Mouse (Mus musculus) neural tube, embryonic 14.5 days (tissue): ENCODE measurements around the gene Nod2. TPM values are rescaled to one million over a fixed set of nuclear protein-coding genes. Genes with fewer than 3 reads are reported as not detected.

Source experiments
- ATAC-seq: fragments of 200-750 bp; cut with Nextera tagmentation; 2 replicates; pipeline ENCODE4 v1.8.0; 2017; ENCODE audit warnings: low read depth, mild to moderate bottlenecking, moderate TSS enrichment, moderate library complexity
- H3K27ac ChIP-seq: fragments of 300-500 bp; sonication (generic); 2 replicates; pipeline ENCODE4 v1.5.1; 2014; ENCODE audit warnings: low read depth, mild to moderate bottlenecking, control low read depth, low read length, moderate library complexity, mixed read lengths
- H3K27me3 ChIP-seq: fragments of 300-500 bp; sonication (generic); 2 replicates; pipeline ENCODE4 v1.6.1; 2014; ENCODE audit warnings: low read length; ENCODE audit not compliant: control insufficient read depth, insufficient read depth
- H3K36me3 ChIP-seq: fragments of 300-500 bp; sonication (generic); 2 replicates; pipeline ENCODE4 v1.6.1; 2014; ENCODE audit warnings: low read length, mixed read lengths; ENCODE audit not compliant: control insufficient read depth, insufficient read depth
- H3K4me1 ChIP-seq: fragments of 300-500 bp; sonication (generic); 2 replicates; pipeline ENCODE4 v1.6.1; 2014; ENCODE audit warnings: low read length; ENCODE audit not compliant: control insufficient read depth, insufficient read depth
- H3K4me2 ChIP-seq: fragments of 300-500 bp; sonication (generic); 2 replicates; pipeline ENCODE4 v1.6.1; 2014; ENCODE audit warnings: mild to moderate bottlenecking, low read depth, low read length, control low read depth
- H3K4me3 ChIP-seq: fragments of 300-500 bp; sonication (generic); 2 replicates; pipeline ENCODE4 v1.5.1; 2014; ENCODE audit warnings: low read depth, low read length, control low read depth, mixed read lengths
- H3K9ac ChIP-seq: fragments of 300-500 bp; sonication (generic); replicated peaks from 2 replicates; pipeline ENCODE4 v1.6.1; 2014; ENCODE audit warnings: low read depth, mild to moderate bottlenecking, control low read depth, low read length, mixed read lengths
- H3K9me3 ChIP-seq: fragments of 300-500 bp; sonication (generic); 2 replicates; pipeline ENCODE4 v1.6.1; 2016; ENCODE audit warnings: low read length; ENCODE audit not compliant: control insufficient read depth
- WGBS: fragments of 180-500 bp; shearing (Covaris S2); extraction: QIAGEN DNeasy Blood & Tissue Kit; methylation state at CpG from one replicate; pipeline ENCODE4 v1.1.7; 2014; 5-methylcytosine and 5-hydroxymethylcytosine counted together
- polyA plus RNA-seq: library from polyadenylated mRNA; unstranded; fragments of >200 nt; fragmentation: Nextera tagmentation; extraction: Ambion mirVana; gene quantifications from 2 replicates; pipeline ENCODE4 v1.2.1, GENCODE M21; 2014

Gene Nod2
- polyA plus RNA-seq: 0.09 and 0.19 TPM in 2 replicates

DNA sequence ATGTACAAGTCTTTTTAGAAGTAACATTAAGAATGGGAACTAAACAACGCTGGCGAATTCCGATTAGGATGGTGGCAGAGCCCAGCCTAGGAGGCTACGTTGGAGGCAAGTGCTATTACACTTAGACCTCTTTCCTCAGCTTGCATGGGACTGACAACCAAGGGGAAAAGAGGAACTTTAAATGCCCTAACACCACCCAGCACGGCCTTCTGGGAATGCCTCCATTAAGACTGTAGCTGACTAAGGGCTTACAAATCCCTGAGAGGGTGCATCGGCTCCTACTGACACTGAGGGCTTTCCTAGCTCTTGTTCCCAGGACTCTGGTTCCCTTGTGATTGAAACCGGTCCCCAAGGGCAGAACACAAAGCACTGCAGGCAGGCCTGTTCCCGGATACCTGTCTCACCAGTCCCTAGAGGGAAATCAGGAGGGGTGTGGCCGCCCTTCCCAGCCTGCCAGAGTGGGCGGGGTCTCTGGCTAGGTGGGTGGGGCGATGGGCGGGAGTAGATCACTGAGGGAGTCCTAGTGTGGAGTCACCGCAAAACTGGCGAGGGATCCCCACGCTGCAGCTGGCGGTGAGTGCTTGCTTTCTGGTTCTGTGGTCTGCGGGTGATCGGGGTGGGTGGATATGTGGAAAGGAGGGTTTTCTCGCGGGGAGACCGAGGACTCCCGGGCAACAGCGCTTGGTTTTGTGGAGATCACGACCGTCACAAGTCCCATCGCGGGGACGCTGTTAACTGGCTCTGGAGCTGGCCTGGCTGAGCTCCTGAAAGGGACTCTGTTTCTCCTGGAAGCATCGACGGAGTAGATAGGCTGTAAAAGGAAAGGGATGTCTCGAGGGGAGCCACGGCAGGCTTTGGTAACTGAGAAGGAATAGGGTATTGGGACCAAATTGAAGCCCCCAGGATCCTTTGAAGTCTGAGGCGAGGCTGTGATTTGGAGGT is at the start of gene Nod2:
TSS of gene Nod2 (plus strand) at position 479 of the 942 bp plus-strand sequence.
- 9% methylated on average over 33 of the region's 33 CpGs for WGBS
- 0 out of 2 replicates have a peak, but pooled peaks cover 3% of the 10 kb centered on the region for H3K27me3 ChIP-seq
- H3K36me3 ChIP-seq: no peaks in the 10 kb centered on the region
- peak within 1 kb of the TSS; percentile 13; the same call in 1 of the 2 replicates for H3K4me3 ChIP-seq
- no peak within 1 kb of the TSS for H3K9ac ChIP-seq
- H3K9me3 ChIP-seq: no peaks in the 10 kb centered on the region
- no peak for ATAC-seq
- H3K27ac ChIP-seq: no peak within 1 kb of the TSS
- peak within 1 kb of the TSS; percentile 43 for H3K4me2 ChIP-seq
- H3K4me1 ChIP-seq: no peaks in the 10 kb centered on the region

DNA sequence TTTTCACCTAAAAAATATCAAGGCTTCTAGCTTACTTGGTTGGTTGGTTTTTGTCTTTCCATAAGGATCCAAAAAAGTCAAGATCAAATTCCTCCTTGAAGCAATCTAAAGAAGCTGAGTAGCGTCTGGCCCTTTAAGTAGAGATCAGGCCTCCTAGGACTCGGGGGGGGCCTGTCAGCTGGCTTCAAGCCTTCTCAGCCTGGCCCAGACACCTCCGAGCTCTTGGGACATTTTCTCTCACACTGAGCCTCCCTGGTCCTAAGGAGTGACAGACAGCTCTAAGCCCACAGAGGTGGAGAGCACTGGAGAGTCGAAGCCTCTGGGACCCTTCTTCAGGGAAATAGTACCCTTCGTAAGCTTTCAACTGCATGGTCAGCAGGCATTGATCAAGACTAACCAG is 48.5 kb upstream of the Nod2 start:
- Histone ChIP-seq H3K36me3 (no peaks in the 10 kb centered on the region), H3K4me3 (no peak overlapping the region), H3K9ac (no peak overlapping the region), H3K9me3 (no peaks in the 10 kb centered on the region), H3K4me1 (no peaks in the 10 kb centered on the region), H3K27me3 (no peaks in the 10 kb centered on the region), H3K4me2 (no peak overlapping the region), H3K27ac (no peak overlapping the region)
- no peak for ATAC-seq
- 80% methylated on average over 5 of the region's 5 CpGs for WGBS

DNA sequence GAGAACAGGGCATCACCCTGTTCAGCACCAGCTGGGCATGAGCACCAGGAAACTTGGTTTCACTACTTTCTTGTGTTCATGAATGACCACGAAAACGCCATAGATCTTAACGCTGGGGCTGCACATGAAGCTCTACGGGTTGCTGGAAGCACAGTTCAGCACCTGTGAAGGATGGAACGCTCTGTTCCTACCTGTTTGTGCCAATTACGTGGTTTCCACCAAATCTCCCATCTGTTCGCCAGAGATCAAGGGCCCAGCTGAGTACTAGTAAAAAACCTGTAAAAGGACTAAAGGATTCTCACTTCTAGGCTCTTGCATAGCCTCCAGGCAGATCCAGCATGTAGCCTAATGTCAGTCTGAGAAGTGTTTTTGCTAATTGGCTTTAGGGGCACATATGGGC is 47.6 kb upstream of the Nod2 start:
- no peaks in the 10 kb centered on the region for H3K36me3 ChIP-seq
- peaks cover 7% of the 10 kb centered on the region for H3K4me1 ChIP-seq
- H3K4me2 ChIP-seq: no peak overlapping the region
- H3K9me3 ChIP-seq: no peaks in the 10 kb centered on the region
- no peak overlapping the region for H3K27ac ChIP-seq
- no peak for ATAC-seq
- H3K27me3 ChIP-seq: no peaks in the 10 kb centered on the region
- WGBS: 90% methylated on average over 7 of the region's 7 CpGs
- H3K4me3 ChIP-seq: no peak overlapping the region
- H3K9ac ChIP-seq: no peak overlapping the region

DNA sequence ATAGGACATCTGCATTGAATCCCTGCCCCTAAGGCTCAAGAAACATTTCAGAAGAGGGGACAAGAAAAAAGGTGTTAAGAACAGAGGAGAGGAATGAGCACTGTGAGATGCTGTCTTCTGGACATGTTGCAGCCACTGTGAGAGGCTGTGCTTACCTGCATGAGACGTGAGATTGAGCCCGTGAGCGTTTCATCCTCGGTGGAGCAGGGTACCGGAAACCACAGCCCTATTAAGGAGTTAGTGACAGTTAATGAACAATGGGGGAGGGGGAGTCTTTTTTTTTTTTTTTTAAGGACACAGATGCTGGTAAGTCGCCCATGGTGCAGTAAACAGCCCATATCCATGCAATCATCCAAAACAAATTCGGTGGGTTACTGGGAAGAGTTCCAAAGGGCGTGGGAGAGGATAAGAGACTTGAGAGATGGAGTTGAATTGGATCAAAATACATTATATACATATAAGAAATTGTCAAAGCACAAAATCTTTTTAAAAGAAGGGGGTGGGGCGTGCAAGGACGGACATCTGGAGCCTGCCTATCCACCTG is 43.6 kb upstream of the Nod2 start:
- H3K9ac ChIP-seq: 0 out of 2 replicates have a peak overlapping the region, but pooled peaks have one; percentile 37
- no peaks in the 10 kb centered on the region for H3K9me3 ChIP-seq
- H3K4me1 ChIP-seq: peaks cover 7% of the 10 kb centered on the region
- H3K27ac ChIP-seq: no peak overlapping the region
- H3K36me3 ChIP-seq: no peaks in the 10 kb centered on the region
- peak overlapping the region; percentile 63 for H3K4me2 ChIP-seq
- 2% methylated on average over 10 of the region's 10 CpGs for WGBS
- H3K4me3 ChIP-seq: peak overlapping the region; percentile 19; the same call in 1 of the 2 replicates
- peak; percentile 53; the same call in 1 of the 2 replicates for ATAC-seq
- no peaks in the 10 kb centered on the region for H3K27me3 ChIP-seq

DNA sequence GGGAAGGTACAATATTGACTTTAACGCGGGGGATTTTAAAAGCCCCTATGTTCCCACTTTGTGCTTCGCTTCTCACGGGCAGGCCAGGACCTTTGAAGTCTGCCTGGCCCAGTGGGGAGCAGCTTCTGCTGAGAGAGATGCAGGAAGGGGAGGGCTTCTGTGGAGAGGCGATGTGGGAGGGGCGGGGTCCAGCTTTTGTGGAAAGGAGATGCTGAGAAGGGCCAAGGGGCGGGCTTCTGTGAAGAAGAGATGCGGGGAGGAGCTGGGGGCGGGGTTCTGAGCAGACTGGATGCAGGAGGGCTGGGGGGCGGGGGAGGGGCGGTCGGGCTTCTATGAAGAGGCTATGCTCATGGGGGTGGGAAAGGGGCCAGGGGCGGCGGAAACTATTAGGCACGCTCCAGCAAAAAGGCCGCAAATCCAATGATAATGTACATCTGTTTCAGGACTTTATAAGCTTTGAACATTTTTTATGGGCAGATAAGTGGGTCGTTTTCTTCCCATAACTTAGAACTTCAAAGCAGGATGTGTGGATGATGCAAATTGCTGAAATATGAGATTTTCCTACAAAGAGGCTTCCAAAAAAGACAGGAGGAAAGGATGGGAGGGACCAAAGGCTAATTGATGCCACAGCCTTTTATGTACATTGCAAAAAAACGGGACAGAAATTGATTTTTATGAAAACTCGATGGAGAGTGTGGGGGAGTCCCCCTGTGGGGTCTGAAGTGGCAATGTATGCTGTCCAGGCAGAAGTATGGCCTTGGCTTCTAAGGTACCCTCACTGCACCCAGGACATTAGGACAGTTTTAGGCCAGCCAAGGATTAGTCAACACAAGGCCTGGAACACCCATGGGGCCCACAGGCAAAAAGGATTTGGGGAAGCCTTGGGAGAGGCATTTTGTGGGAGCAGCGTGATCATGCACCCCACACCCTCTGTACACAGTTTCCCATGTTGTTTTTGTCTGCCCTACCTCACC is 42.8 kb upstream of the Nod2 start:
- Histone ChIP-seq H3K9ac (0 out of 2 replicates have a peak overlapping the region, but pooled peaks have one; percentile 37), H3K9me3 (no peaks in the 10 kb centered on the region), H3K36me3 (no peaks in the 10 kb centered on the region), H3K4me1 (peaks cover 7% of the 10 kb centered on the region), H3K27ac (no peak overlapping the region), H3K4me2 (peak overlapping the region; percentile 63), H3K4me3 (peak overlapping the region; percentile 19; the same call in 1 of the 2 replicates), H3K27me3 (no peaks in the 10 kb centered on the region)
- WGBS: 6% methylated on average over 20 of the region's 20 CpGs
- ATAC-seq: peak; percentile 86

DNA sequence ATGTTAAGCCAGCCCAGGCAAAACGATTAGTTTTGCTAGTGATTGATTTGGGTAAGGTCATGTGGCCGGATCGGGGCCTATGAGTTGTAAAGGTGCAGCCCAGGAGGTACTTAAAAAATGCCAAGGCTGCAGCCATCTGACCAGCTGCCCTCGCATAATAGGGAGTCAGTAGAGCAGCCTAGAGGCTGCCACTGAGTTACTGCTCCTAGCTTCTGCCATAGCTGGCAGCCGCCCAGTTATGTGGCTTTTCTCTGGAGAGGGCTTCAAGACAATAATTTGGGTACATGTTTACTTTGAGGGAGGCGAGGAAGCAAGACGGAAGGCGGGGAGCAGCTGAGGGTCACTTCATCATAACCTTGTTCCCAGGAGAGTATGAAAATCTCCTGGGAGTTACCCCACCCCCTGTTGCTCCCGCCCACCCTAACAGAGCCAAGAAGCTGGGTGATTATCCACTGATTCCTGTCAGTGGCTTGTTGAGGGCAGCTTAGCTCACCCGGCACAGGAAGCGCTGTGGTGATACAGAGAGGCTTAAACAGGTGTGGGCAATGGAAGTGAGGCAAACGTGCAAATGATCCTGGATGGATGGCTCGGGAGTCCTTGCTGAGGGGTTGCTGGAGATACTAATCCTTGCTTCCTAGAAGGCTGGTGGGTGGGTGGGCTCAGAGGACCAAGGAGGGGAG is 41.6 kb upstream of the Nod2 start:
- 44% methylated on average over 13 of the region's 13 CpGs for WGBS
- Histone ChIP-seq H3K4me1 (peaks cover 7% of the 10 kb centered on the region), H3K9me3 (no peaks in the 10 kb centered on the region), H3K4me3 (no peak overlapping the region), H3K9ac (no peak overlapping the region), H3K27ac (no peak overlapping the region), H3K36me3 (no peaks in the 10 kb centered on the region), H3K27me3 (no peaks in the 10 kb centered on the region), H3K4me2 (no peak overlapping the region)
- no peak for ATAC-seq

DNA sequence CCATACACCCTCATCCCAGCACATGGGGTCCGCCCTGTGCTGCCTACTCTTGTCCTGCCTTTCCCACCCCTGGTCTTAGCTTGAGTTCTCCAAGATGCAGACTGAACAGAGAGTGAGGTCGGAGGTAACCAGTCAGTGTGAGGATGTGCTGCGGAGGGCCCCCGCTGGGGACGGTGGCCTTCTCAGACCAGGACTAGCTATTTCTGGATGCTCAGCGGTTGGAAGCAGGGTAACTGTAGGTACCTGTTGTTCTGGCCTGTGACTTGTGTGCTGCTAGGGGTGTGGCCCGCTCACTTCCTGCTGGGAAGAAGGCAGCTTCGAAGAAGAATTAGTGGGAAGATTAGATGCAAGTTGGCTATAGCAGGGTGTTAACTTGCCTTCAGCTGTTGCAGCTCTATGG is 38.1 kb upstream of the Nod2 start:
- Histone ChIP-seq H3K27ac (no peak overlapping the region), H3K9me3 (no peaks in the 10 kb centered on the region), H3K27me3 (no peaks in the 10 kb centered on the region), H3K4me2 (no peak overlapping the region), H3K36me3 (no peaks in the 10 kb centered on the region), H3K9ac (no peak overlapping the region), H3K4me1 (peaks cover 3% of the 10 kb centered on the region; the same call in 1 of the 2 replicates), H3K4me3 (no peak overlapping the region)
- 76% methylated on average over 8 of the region's 8 CpGs for WGBS
- no peak for ATAC-seq

DNA sequence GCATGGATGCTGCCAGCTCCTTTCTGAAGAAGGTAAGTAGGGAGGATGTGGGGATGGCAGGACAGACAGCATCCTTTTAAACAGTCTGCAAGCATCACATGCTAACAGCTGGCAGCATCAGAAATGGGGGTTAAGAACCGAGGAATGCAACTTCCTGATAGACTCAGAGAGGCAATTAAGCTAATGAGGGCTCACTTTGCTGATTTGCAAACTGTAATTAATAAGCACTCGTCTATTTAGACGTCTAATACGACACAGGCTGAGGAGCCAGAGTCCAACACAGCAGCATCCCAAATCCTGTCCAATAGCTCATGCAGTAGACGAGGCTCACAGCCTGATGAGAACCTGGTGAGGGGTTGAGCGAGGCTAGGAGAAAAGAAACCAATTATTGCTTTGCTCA is 36.8 kb upstream of the Nod2 start:
- no peak overlapping the region for H3K4me2 ChIP-seq
- no peak overlapping the region for H3K9ac ChIP-seq
- ATAC-seq: no peak
- no peak overlapping the region for H3K27ac ChIP-seq
- no peaks in the 10 kb centered on the region for H3K4me1 ChIP-seq
- H3K36me3 ChIP-seq: no peaks in the 10 kb centered on the region
- no peak overlapping the region for H3K4me3 ChIP-seq
- no peaks in the 10 kb centered on the region for H3K27me3 ChIP-seq
- no peaks in the 10 kb centered on the region for H3K9me3 ChIP-seq
- WGBS: 41% methylated on average over 6 of the region's 6 CpGs
